Mouse (Mus musculus) common myeloid progenitor, adult 5-6 weeks (primary cell): ENCODE data around the gene Hdac6. TPM values are rescaled to one million over a fixed set of nuclear protein-coding genes. Genes with fewer than 3 reads are reported as not detected.
"Not testable (repeated sequence)": the region's sequence is repeated elsewhere in the genome, so short reads cannot be mapped to it uniquely, and the experiment has no call there.

Source experiments
- ATAC-seq: replicated peaks from 2 replicates; pipeline ENCODE4 v1.8.0; 2016; ENCODE audit warnings: low read depth, mild to moderate bottlenecking, moderate TSS enrichment, inconsistent platforms; ENCODE audit not compliant: poor library complexity, severe bottlenecking
- total RNA-seq: library from RNA; stranded (forward); fragments of 200-1000, 187-1606 nt; gene quantifications from 2 replicates; pipeline ENCODE4 v1.2.3, GENCODE M21; 2017

Gene Hdac6
- total RNA-seq, 1 experiment from 2014 or later = 13.1 TPM

DNA sequence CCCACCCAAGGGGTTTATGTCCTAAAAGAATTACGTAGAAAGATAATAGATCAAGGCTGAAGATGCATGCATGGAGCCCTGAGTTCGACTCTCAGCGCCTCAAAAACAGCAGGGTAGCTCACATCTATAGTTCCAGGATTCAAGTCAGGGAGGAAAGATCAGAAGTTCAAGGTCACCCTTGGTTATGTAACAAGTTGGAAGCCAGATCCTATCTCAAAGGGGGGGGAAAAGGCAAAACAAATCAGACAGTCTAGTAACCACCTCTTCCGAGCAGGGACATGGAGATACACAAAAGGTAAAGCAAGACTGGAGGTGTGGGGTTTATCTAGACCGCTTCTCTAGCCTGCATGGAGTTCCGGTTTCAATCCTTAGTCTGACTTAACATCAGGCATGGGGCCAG is 21.4 kb downstream of the Hdac6 start:
- no peak for ATAC-seq

GRCm38 (mm10) chrX:7922032-7922431 is 25.7 kb downstream of the Hdac6 start:
- ATAC-seq = no peak

DNA sequence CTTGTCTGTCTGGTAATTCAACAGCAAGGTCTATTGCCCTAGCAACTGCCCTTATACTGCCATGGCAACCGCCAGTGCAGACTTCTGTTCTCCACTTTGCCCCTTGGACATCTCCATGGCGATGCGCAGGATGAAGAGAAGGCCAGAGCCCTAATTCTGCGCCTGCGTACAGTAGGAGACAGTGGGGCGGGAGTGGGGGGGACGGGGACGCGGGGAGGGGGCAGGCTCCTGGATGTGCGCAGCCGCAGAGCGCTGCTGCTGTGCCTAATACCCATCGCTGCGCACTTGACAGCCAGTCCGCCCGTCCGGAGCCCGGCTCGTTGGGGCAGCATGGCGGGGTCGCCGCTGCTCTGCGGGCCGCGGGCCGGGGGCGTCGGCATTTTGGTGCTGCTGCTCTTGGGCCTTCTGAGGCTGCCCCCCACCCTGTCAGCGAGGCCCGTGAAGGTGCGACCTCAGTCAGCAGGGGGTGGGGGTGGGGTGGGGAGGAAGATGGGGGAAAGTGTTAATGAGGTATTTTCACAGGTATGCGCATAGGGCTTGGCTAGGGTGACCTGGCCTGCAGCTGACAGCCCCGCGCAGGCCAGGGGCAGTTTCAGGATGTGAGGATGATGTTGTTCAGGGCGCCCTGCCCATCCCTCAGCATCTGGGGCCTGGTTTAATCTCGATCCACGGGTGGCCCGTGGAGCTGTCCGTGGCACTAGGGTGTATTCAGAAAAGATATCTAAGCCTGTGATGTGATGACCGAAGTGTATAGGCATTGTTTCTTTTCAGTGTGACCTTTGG is 27.9 kb downstream of the Hdac6 start, which contains the start of gene Pcsk1n:
Gene Pcsk1n (plus strand): TSS at position 222 of the 783 bp plus-strand sequence.
- ATAC-seq = no peak

GRCm38 (mm10) chrX:7917960-7918359 is 29.7 kb downstream of the Hdac6 start:
- ATAC-seq = not testable (repeated sequence)

- peak; percentile 87 for ATAC-seq
Measured at GRCm38 (mm10) chrX:7915669-7916068, 32.0 kb downstream of the Hdac6 start.

DNA sequence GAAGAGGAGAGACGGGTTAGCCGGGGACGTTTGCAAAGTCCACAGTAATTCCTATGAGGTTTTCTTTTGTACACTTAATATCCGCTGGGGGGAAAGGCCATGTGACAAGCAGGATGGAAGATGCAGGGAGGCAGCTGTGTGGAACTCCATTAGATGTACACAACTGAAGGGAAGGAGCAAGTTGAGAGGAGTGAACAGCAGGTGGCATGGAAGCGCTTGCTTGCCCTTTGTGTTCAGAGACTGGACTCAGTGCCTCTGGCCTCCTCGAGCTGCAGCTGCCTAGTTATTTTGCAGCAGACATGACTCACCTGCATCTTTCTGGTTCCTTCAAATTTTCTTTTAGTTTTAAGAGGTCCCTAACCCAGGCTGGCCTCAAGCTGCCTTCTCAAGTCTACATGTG is 37.2 kb downstream of the Hdac6 start:
- no peak for ATAC-seq

DNA sequence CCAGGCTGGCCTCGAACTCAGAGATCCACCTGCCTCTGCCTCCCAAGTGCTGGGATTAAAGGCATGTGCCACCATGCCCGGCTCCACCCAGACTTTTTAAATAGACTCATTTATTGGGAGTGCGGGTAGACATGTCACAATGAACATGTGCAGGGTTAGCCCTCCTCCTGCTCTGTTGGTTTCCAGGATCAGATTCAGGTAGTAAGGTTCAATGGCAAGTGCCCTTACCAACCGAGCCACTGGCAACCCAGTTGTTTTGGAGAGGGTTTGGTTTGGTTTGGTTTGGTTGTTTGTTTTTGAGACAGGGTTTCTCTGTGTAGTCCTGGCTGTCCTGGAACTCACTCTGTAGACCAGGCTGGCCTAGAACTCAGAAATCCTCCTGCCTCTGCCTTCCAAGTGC is 38.4 kb downstream of the Hdac6 start, which contains the start of gene Gm10490:
Gene Gm10490 (plus strand): TSS at position 301 of the 400 bp plus-strand sequence.
- not testable (repeated sequence) for ATAC-seq

GRCm38 (mm10) chrX:7907735-7908134 is 40.0 kb downstream of the Hdac6 start, which contains the start of gene Gm10491:
Gm10491 (minus strand) TSS chrX:7907835.
- ATAC-seq = no peak

DNA sequence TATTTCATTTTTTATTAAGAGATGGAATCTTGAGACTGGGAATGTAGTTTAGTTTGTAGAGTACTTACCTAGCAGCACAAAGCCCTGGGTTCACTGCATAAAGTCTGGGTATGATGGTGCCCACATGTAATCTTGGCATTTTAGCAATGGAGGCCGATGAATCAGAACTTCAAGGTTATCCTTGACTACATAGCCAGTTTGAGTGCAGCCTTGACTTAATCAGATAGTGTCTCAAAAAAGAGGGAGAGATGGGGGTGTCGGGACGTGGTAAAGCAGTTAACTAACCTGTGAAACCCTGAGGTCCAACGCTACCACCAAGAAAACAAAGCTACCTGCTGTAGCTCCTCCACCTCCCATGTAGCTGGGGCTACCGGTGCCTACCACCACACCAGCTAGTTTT is 43.2 kb downstream of the Hdac6 start:
- ATAC-seq = no peak

- ATAC-seq = peak; percentile 95
Measured at GRCm38 (mm10) chrX:7898880-7899874, 48.5 kb downstream of the Hdac6 start, which contains the start of the genes Pqbp1 and Timm17b. Pqbp1 (minus strand) TSS chrX:7899269. Timm17b (plus strand) TSS chrX:7899357.

- ATAC-seq = no peak
Measured at GRCm38 (mm10) chrX:7898211-7898610, 49.5 kb downstream of the Hdac6 start.

GRCm38 (mm10) chrX:7883841-7884567 is 63.7 kb downstream of the Hdac6 start, which contains the start of gene Slc35a2:
Slc35a2 (plus strand) TSS chrX:7884028.
- ATAC-seq = peak; percentile 85

Other genes starting within 250 kb of the Hdac6 start
- gene Wdr45, start 233.6 kb downstream of the Hdac6 start, total RNA-seq = 31.1 and 31.9 TPM in 2 replicates
- gene Gm45208, start 225.6 kb downstream of the Hdac6 start, total RNA-seq = not detected in 2 replicates
- 6.2 and 10.4 TPM in 2 replicates for gene Praf2, start 219.4 kb downstream of the Hdac6 start, total RNA-seq
- gene Ccdc120, start 197.0 kb downstream of the Hdac6 start, total RNA-seq = 5.2 and 6.8 TPM in 2 replicates
- 7.1 and 10.1 TPM in 2 replicates for gene Tfe3, start 185.3 kb downstream of the Hdac6 start, total RNA-seq
- gene Gripap1, start 158.1 kb downstream of the Hdac6 start, total RNA-seq = 73.1 and 85.8 TPM in 2 replicates
- 0.91 TPM in 1 of 2 replicates, not detected in the other for gene Kcnd1, start 125.6 kb downstream of the Hdac6 start, total RNA-seq
- gene Otud5, start 106.5 kb downstream of the Hdac6 start, total RNA-seq = 57.0 and 57.9 TPM in 2 replicates
- 2.2 and 5.0 TPM in 2 replicates for gene Pim2, start 69.6 kb downstream of the Hdac6 start, total RNA-seq
- gene Slc35a2, start 63.9 kb downstream of the Hdac6 start, total RNA-seq = 10.5 and 13.2 TPM in 2 replicates
- 156 and 162 TPM in 2 replicates for gene Pqbp1, start 48.6 kb downstream of the Hdac6 start, total RNA-seq
- 42.2 and 54.8 TPM in 2 replicates for gene Timm17b, start 48.5 kb downstream of the Hdac6 start, total RNA-seq
- not detected in 2 replicates for gene Gm10491, start 40.1 kb downstream of the Hdac6 start, total RNA-seq
- not detected in 2 replicates for gene Gm10490, start 38.3 kb downstream of the Hdac6 start, total RNA-seq
- gene Pcsk1n, start 28.1 kb downstream of the Hdac6 start, total RNA-seq = not detected in 2 replicates
- not detected in 2 replicates for gene Eras, start 19.3 kb downstream of the Hdac6 start, total RNA-seq
- 46.7 and 51.4 TPM in 2 replicates for gene Gata1, start 30.2 kb upstream of the Hdac6 start, total RNA-seq
- gene Glod5, start 70.6 kb upstream of the Hdac6 start, total RNA-seq = not detected in 2 replicates
- 60.0 and 70.0 TPM in 2 replicates for gene Suv39h1, start 126.9 kb upstream of the Hdac6 start, total RNA-seq
- 68.8 and 74.5 TPM in 2 replicates for gene Was, start 142.6 kb upstream of the Hdac6 start, total RNA-seq
- gene Wdr13, start 185.0 kb upstream of the Hdac6 start, total RNA-seq = 25.8 and 29.6 TPM in 2 replicates
- gene Rbm3, start 198.0 kb upstream of the Hdac6 start, total RNA-seq = 1,314 and 1,321 TPM in 2 replicates
- 5.2 and 7.3 TPM in 2 replicates for gene Tbc1d25, start 228.3 kb upstream of the Hdac6 start, total RNA-seq
- gene Ebp, start 245.6 kb upstream of the Hdac6 start, total RNA-seq = 58.5 and 66.5 TPM in 2 replicates